Mouse (Mus musculus) C2C12 (cell line): ENCODE measurements around the gene Susd4.

ENCODE experiments used
- CTCF ChIP-seq: IDR thresholded peaks from one replicate; pipeline ENCODE4 v1.5.1; 2011; ENCODE audit not compliant: control insufficient read depth, insufficient read depth, insufficient read length
- MAX ChIP-seq: IDR thresholded peaks from one replicate; pipeline ENCODE4 v1.6.1; 2011; ENCODE audit warnings: mild to moderate bottlenecking, control low read depth

DNA sequence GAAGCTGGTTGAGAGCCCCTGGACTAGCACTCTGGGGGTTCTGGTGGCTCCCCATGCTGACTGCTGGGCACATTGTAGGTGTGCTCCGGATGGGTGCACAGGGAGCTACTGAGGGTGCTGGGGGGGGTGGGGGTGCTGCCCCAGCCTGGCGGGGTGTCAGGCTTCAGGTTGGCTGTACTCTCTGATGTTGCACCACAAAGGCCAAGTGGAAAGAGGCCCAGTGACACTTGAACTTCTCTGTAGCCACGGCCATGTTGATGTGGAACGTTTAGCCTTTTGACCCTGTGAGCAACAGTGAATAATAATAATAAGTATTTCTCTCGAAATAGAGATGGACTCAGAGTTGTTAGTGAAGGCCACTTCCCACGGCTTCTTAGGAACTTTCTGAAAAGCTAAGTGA is 50.9 kb downstream of the Susd4 start:
- TF ChIP-seq CTCF (no peak), MAX (no peak)
